Mouse (Mus musculus): ENCODE results near the gene Kdm7a. TPM values are rescaled to one million over a fixed set of nuclear protein-coding genes. Genes with fewer than 3 reads are reported as not detected.

Gene Kdm7a
- total RNA-seq, 2 experiments from 2014 or later, result 16.7 to 17.1 TPM

Other genes with a start within 250 kb of the Kdm7a start
- 10 to 100 TPM; 14.7 to 18.7 TPM for gene Parp12, start 88.4 kb downstream of the Kdm7a start, total RNA-seq (2021)
- gene Slc37a3, start 170.9 kb upstream of the Kdm7a start, total RNA-seq (2021), result 10 to 100 TPM; 35.4 to 38.9 TPM
- 1 to 10 TPM; 1.4 to 1.5 TPM for gene Rab19, start 174.4 kb upstream of the Kdm7a start, total RNA-seq (2021)
- 10 to 100 TPM; 70.7 to 71.5 TPM for gene Mkrn1, start 213.7 kb upstream of the Kdm7a start, total RNA-seq (2021)